Mouse (Mus musculus) testis, adult 2 months (tissue): Measurements from ENCODE around the gene Oaz2. TPM values are rescaled to one million over a fixed set of nuclear protein-coding genes. Genes with fewer than 3 reads are reported as not detected.
"Not testable (repeated sequence)": the region's sequence is repeated elsewhere in the genome, so short reads cannot be mapped to it uniquely, and the experiment has no call there.

Experiments used
- H3K27ac ChIP-seq: fragments of 200-500 bp; 2 replicates; pipeline ENCODE4 v1.5.1; 2012; ENCODE audit warnings: low read depth, low read length; ENCODE audit not compliant: control insufficient read depth, insufficient read depth
- H3K27me3 ChIP-seq: fragments of 200-500 bp; 2 replicates; pipeline ENCODE4 v1.6.1; 2012; ENCODE audit warnings: mild to moderate bottlenecking, low read length, moderate library complexity; ENCODE audit not compliant: control insufficient read depth, insufficient read depth
- H3K36me3 ChIP-seq: fragments of 200-500 bp; 2 replicates; pipeline ENCODE4 v1.6.1; 2012; ENCODE audit warnings: mild to moderate bottlenecking, low read length; ENCODE audit not compliant: control insufficient read depth, insufficient read depth
- H3K4me1 ChIP-seq: fragments of 200-500 bp; 2 replicates; pipeline ENCODE4 v1.6.1; 2012; ENCODE audit warnings: low read length; ENCODE audit not compliant: control insufficient read depth, insufficient read depth
- H3K4me3 ChIP-seq: fragments of 200-500 bp; 2 replicates; pipeline ENCODE4 v1.5.1; 2012; ENCODE audit warnings: low read depth, mild to moderate bottlenecking, low read length, moderate library complexity, mixed read lengths; ENCODE audit not compliant: control insufficient read depth
- CTCF ChIP-seq: fragments of 200-500 bp; IDR thresholded peaks from 2 replicates; pipeline ENCODE4 v1.5.1; 2012; ENCODE audit warnings: low read depth, mild to moderate bottlenecking, inconsistent platforms, low read length, moderate library complexity; ENCODE audit not compliant: control insufficient read depth, insufficient read depth, insufficient replicate concordance
- POLR2A ChIP-seq: fragments of 200-500 bp; IDR thresholded peaks from 2 replicates; pipeline ENCODE4 v1.6.1; 2012; ENCODE audit warnings: low read depth, mild to moderate bottlenecking, inconsistent platforms, low read length, moderate library complexity; ENCODE audit not compliant: control insufficient read depth
- polyA plus RNA-seq: library from polyadenylated mRNA; depleted of rRNA; stranded (reverse); fragments of >200 nt; gene quantifications from 2 replicates; pipeline ENCODE4 v1.2.3, GENCODE M21; 2012

Oaz2 gene
- polyA plus RNA-seq, 1 experiment = 147 TPM

GRCm38 (mm10) chr9:65640838-65641410 is 26.9 kb upstream of the Oaz2 start:
- Histone ChIP-seq H3K36me3 (no peaks in the 10 kb centered on the region), H3K27ac (no peak overlapping the region), H3K27me3 (no peaks in the 10 kb centered on the region), H3K4me3 (no peak overlapping the region), H3K4me1 (peaks cover 3% of the 10 kb centered on the region)
- no peak for TF ChIP-seq POLR2A
- no peak for TF ChIP-seq CTCF

- Histone ChIP-seq H3K4me1 (peaks cover 3% of the 10 kb centered on the region), H3K27ac (no peak overlapping the region), H3K36me3 (no peaks in the 10 kb centered on the region), H3K27me3 (no peaks in the 10 kb centered on the region), H3K4me3 (no peak overlapping the region)
- TF ChIP-seq POLR2A (no peak), CTCF (no peak)
Measured at GRCm38 (mm10) chr9:65641446-65642052, 26.3 kb upstream of the Oaz2 start.

- no peaks in the 10 kb centered on the region for H3K27me3 ChIP-seq
- peaks cover 3% of the 10 kb centered on the region for H3K4me1 ChIP-seq
- no peak for TF ChIP-seq CTCF
- TF ChIP-seq POLR2A = no peak
- no peak overlapping the region for H3K27ac ChIP-seq
- H3K4me3 ChIP-seq = no peak overlapping the region
- no peaks in the 10 kb centered on the region for H3K36me3 ChIP-seq
Measured at GRCm38 (mm10) chr9:65642546-65642945, 25.3 kb upstream of the Oaz2 start.

GRCm38 (mm10) chr9:65644960-65645359 is 22.8 kb upstream of the Oaz2 start:
- TF ChIP-seq CTCF = no peak
- TF ChIP-seq POLR2A = no peak
- H3K36me3 ChIP-seq = no peaks in the 10 kb centered on the region
- H3K27me3 ChIP-seq = no peaks in the 10 kb centered on the region
- H3K27ac ChIP-seq = no peak overlapping the region
- H3K4me3 ChIP-seq = no peak overlapping the region
- peaks cover 3% of the 10 kb centered on the region for H3K4me1 ChIP-seq

- Histone ChIP-seq H3K36me3 (no peaks in the 10 kb centered on the region), H3K4me3 (no peak overlapping the region), H3K27me3 (no peaks in the 10 kb centered on the region), H3K4me1 (peaks cover 3% of the 10 kb centered on the region), H3K27ac (peak overlapping the region; percentile 62)
- no peak for TF ChIP-seq POLR2A
- TF ChIP-seq CTCF = no peak
Measured at GRCm38 (mm10) chr9:65645984-65646383, 21.8 kb upstream of the Oaz2 start.

- Histone ChIP-seq H3K4me3 (no peak overlapping the region), H3K27me3 (no peaks in the 10 kb centered on the region)
- TF ChIP-seq CTCF (no peak), POLR2A (no peak)
Measured at GRCm38 (mm10) chr9:65646782-65647181, 21.0 kb upstream of the Oaz2 start.

GRCm38 (mm10) chr9:65648730-65649129 is 19.1 kb upstream of the Oaz2 start:
- Histone ChIP-seq H3K27me3 (no peaks in the 10 kb centered on the region), H3K4me1 (peaks cover 3% of the 10 kb centered on the region), H3K4me3 (no peak overlapping the region), H3K27ac (no peak overlapping the region), H3K36me3 (no peaks in the 10 kb centered on the region)
- no peak for TF ChIP-seq POLR2A
- no peak for TF ChIP-seq CTCF

More at GRCm38 (mm10) chr9:65646782-65647181, 21.0 kb upstream of the Oaz2 start:
- H3K4me1 ChIP-seq = peaks cover 3% of the 10 kb centered on the region
- H3K27ac ChIP-seq = no peak overlapping the region; the same call in 1 of the 2 replicates
- H3K36me3 ChIP-seq = no peaks in the 10 kb centered on the region

- no peak overlapping the region for H3K4me3 ChIP-seq
- H3K27ac ChIP-seq = 0 out of 2 replicates have a peak overlapping the region, but pooled peaks have one; percentile 41
- no peaks in the 10 kb centered on the region for H3K36me3 ChIP-seq
- no peaks in the 10 kb centered on the region for H3K27me3 ChIP-seq
- peaks cover 3% of the 10 kb centered on the region for H3K4me1 ChIP-seq
- no peak for TF ChIP-seq CTCF
- no peak for TF ChIP-seq POLR2A
Measured at GRCm38 (mm10) chr9:65649997-65650396, 17.8 kb upstream of the Oaz2 start.

- not testable (repeated sequence) for H3K4me3 ChIP-seq, H3K27ac ChIP-seq, H3K4me1 ChIP-seq, H3K27me3 ChIP-seq, H3K36me3 ChIP-seq
Measured at GRCm38 (mm10) chr9:65651957-65652356, 15.8 kb upstream of the Oaz2 start.
